Mouse (Mus musculus) common myeloid progenitor, adult 5-6 weeks (primary cell): ENCODE results near the gene Fkbp4. TPM values are rescaled to one million over a fixed set of nuclear protein-coding genes. Genes with fewer than 3 reads are reported as not detected.

Experiments
- ATAC-seq: replicated peaks from 2 replicates; pipeline ENCODE4 v1.8.0; 2016; ENCODE audit warnings: low read depth, mild to moderate bottlenecking, moderate TSS enrichment, inconsistent platforms; ENCODE audit not compliant: poor library complexity, severe bottlenecking
- total RNA-seq: library from RNA; stranded (forward); fragments of 200-1000, 187-1606 nt; gene quantifications from 2 replicates; pipeline ENCODE4 v1.2.3, GENCODE M21; 2017

Gene Fkbp4
- total RNA-seq, 1 experiment from 2014 or later, result 387 TPM

- no peak for ATAC-seq
These were observed 38.9 kb downstream of the Fkbp4 start for GRCm38 (mm10) chr6:128399421-128400185.

GRCm38 (mm10) chr6:128398996-128399395, 39.5 kb downstream of the Fkbp4 start, which contains the start of gene Nrip2:
Gene Nrip2 (plus strand): TSS chr6:128399296.
- ATAC-seq, result no peak

- no peak for ATAC-seq
These were observed 40.8 kb downstream of the Fkbp4 start for GRCm38 (mm10) chr6:128397574-128398261.

- ATAC-seq, result no peak
These were observed 47.8 kb downstream of the Fkbp4 start for GRCm38 (mm10) chr6:128390683-128391082.

- no peak for ATAC-seq
These were observed 49.3 kb downstream of the Fkbp4 start for GRCm38 (mm10) chr6:128389185-128389584.

- ATAC-seq, result no peak
These were observed 53.5 kb downstream of the Fkbp4 start for GRCm38 (mm10) chr6:128385026-128385425.

GRCm38 (mm10) chr6:128383752-128384151, 54.7 kb downstream of the Fkbp4 start:
- no peak for ATAC-seq

- peak; percentile 72 for ATAC-seq
These were observed 57.2 kb downstream of the Fkbp4 start for GRCm38 (mm10) chr6:128381254-128381653.

GRCm38 (mm10) chr6:128380594-128381167, 57.8 kb downstream of the Fkbp4 start:
- ATAC-seq, result peak; percentile 54; the same call in 1 of the 2 replicates

Other genes with a start within 250 kb of the Fkbp4 start
- not detected in 2 replicates for gene Tead4, start 137.9 kb downstream of the Fkbp4 start, total RNA-seq
- gene Tulp3, start 82.8 kb downstream of the Fkbp4 start, total RNA-seq, result 0.19 and 0.27 TPM in 2 replicates
- gene Rhno1, start 75.8 kb downstream of the Fkbp4 start, total RNA-seq, result 39.5 and 43.8 TPM in 2 replicates
- 10.9 and 19.5 TPM in 2 replicates for gene Foxm1, start 75.7 kb downstream of the Fkbp4 start, total RNA-seq
- gene Tex52, start 63.2 kb downstream of the Fkbp4 start, total RNA-seq, result not detected in 2 replicates
- not detected in 2 replicates for gene Gm44596, start 63.2 kb downstream of the Fkbp4 start, total RNA-seq
- gene Nrip2, start 39.4 kb downstream of the Fkbp4 start, total RNA-seq, result under 0.01 TPM in 1 of 2 replicates, not detected in the other
- gene Itfg2, start 13.7 kb downstream of the Fkbp4 start, total RNA-seq, result 13.9 and 19.0 TPM in 2 replicates
- not detected in 2 replicates for gene Pzp, start 88.0 kb upstream of the Fkbp4 start, total RNA-seq
- gene A2ml1, start 142.9 kb upstream of the Fkbp4 start, total RNA-seq, result not detected in 2 replicates
- gene Klrb1a, start 184.9 kb upstream of the Fkbp4 start, total RNA-seq, result not detected in 2 replicates
- not detected in 2 replicates for gene Clec2h, start 223.7 kb upstream of the Fkbp4 start, total RNA-seq